Mouse (Mus musculus): ENCODE data around the gene Car14.
A peak's percentile ranks its signal among the peaks of the same experiment; 100 is the strongest.
"Not testable (repeated sequence)": the region's sequence is repeated elsewhere in the genome, so short reads cannot be mapped to it uniquely, and the experiment has no call there.

The Car14 gene

DNA sequence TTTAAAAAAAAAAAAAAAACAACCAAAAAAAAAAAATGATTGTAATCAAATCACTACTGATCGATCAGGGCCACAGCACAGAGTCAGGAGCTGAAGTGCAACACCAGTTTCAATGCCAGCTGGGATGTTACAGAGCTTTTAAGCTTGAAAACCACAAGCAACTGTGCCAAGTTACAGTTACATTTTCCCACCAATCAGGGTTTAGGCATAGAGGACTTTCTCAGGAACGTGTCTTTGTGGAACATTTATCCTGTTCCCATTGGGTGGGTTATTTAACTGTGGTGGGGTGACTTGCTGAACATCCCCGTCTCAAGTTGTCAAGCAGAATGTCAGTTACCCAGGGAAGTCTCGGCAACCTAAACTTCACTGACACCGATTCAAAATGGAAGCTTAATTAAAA lies 20.6 kb upstream of the Car14 start:
- no peak for DNase-seq (ENCODE audit: extremely low spot score, low spot score)

DNA sequence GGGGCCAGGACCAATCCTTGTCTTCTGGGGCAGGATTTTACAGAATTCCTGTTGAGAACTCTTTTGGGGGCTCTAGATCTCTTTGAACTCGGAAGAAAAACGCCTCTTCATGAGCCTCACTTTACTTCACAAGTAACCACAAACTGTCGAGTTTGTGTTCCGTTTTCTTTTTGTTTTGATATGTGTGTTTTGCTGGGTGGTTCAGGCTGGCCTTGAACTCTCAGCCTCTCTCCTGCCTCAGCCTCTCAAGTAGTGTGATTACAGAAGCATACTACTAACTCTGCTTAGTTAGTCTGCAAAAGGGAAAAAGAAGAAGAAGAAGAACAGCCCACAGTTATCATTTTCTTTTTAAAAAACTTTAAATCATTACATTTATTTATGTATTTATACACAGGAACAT lies 19.7 kb upstream of the Car14 start:
- no peak for DNase-seq (ENCODE audit: extremely low spot score, low spot score)

DNA sequence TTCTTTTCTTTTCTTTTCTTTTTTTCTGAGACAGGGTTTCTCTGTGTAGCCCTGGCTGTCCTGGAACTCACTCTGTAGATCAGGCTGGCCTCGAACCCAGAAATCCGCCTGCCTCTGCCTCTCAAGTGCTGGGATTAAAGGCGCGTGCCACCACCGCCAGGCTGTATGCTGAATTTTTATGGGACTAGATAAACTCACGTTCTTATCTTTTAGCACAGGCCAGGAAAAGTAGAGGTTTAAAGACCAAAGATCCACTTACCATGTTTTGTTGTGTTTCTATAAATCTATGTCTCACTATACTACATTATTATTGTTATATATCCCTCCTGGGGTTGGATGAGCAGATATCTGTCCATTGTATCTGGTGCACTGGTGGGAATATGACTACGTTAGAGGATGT lies 18.9 kb upstream of the Car14 start:
- DNase-seq (ENCODE audit: extremely low spot score, low spot score): not testable (repeated sequence)

DNA sequence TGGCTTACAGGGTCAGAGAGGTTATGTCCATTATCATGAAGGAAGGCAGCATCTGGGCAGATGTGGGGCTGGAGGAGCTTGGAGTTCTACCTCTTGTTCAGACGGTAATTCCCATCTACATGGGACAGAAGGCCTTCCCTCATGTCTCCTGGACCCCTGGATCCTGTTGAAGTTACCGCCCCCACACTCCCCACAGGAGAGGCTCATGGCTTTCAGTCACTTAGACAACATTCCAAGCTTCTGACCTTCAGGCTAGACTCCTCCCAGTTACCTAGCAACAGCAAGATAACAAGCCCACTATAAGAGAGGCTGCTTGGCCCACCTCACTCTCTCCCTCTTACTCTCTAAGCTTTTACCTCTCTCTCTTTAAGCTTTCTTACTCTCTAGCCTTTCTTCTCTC lies 16.0 kb upstream of the Car14 start:
- not testable (repeated sequence) for DNase-seq (ENCODE audit: extremely low spot score, low spot score)

DNA sequence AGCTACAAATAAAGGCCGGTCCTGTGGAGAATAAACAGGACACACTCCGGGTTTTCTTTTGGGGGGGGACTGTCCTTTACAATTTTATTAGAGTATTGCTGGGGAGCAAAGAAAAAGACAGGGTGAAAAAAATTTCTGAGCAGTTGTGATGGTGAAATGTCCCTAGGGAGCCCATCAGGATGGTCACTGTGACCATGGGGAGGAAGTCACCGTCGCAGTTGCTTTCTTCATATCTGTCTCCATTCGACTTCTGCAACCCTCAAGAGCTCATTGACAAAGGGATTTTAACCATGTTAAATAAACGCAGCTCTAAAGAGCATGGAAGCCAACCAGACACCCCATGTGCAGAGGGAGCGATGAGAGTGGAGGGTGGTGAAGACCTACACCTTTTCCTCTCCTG lies 12.3 kb upstream of the Car14 start:
- no peak for DNase-seq (ENCODE audit: extremely low spot score, low spot score)

DNA sequence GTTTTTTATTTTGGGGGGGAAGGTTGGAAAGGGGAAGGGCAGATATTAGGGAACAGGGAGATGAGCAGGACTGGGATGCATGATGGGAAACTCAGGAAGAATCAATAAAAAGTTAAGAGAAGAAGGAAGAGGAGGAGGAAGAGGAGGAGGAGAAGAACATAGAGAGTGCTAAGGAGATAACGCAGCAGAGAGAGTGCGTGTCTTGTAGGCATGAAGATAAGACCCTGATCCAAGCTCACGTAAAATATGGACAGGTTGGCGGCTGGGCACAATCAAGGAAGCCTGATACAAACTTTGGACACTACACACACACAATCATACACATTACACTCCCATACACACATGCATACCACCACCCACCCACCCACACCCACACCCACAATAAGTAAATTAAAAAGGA lies 10.2 kb upstream of the Car14 start:
- DNase-seq (ENCODE audit: extremely low spot score, low spot score): no peak

DNA sequence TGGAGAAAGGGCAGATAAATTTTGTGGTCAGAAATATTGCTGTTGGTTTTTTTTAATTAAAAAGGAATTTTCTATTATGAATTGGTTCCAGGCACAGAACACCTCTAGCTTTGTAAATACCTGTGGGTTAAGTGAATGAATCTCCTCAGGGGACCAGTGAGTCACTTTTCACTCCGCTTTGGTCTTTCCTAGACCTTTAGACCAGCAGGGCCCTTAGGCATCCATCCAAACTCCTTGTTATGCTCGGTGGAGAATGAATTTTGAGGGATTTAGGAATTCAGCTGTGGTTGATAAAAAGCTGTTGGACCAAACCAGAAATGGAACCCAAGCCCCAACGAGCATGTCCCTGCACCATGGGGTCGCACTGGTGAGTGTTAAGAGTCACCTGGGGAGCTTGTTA lies 3.1 kb upstream of the Car14 start:
- DNase-seq (ENCODE audit: extremely low spot score, low spot score): no peak

DNA sequence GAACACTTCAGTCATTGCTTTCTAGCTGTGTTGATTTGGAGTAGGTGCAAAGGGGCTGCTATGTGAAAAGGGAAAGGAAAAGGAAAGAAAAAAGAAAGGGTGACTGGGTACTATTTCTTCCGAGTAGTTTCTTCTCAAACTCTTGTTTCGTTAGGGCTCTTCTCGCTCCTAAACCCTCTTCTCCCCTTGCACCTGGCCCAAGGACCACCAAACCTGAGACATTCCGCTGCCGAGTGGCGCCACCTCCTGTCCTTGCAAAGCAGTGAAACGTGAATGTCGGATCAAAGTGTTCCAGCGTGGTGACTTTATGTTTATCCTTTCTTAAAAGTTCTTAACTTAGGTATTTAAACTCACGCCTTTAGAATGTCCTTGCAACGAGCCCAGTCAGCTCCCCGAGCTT lies 2.4 kb upstream of the Car14 start:
- DNase-seq (ENCODE audit: extremely low spot score, low spot score): peak; percentile 70

DNA sequence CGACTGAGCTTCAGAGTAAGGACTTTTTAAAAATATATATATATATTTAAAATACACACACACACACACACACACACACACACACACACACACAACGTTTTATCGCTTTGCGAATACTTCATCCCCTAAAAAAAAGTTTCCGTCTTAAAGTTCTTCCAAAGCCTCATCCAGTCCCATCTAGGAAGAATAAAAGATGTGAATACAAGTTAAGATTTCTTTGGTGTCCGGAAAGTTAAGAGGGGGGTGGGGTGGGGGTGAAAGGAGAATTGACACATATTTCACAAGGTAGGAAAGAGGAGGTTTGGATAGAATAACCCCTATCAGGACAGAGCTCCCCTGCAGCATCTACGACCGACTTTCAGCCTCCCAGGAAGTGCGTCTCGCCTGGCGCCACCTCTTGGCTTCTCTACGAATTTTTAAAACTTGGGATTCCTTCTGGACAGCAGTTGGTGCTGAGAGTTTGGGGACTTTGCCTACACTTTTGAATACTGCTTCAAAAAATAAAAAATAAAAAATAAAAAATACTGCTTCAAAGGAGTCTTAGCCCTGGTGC lies 1.5 kb upstream of the Car14 start:
- DNase-seq (ENCODE audit: extremely low spot score, low spot score): peak; percentile 58

DNA sequence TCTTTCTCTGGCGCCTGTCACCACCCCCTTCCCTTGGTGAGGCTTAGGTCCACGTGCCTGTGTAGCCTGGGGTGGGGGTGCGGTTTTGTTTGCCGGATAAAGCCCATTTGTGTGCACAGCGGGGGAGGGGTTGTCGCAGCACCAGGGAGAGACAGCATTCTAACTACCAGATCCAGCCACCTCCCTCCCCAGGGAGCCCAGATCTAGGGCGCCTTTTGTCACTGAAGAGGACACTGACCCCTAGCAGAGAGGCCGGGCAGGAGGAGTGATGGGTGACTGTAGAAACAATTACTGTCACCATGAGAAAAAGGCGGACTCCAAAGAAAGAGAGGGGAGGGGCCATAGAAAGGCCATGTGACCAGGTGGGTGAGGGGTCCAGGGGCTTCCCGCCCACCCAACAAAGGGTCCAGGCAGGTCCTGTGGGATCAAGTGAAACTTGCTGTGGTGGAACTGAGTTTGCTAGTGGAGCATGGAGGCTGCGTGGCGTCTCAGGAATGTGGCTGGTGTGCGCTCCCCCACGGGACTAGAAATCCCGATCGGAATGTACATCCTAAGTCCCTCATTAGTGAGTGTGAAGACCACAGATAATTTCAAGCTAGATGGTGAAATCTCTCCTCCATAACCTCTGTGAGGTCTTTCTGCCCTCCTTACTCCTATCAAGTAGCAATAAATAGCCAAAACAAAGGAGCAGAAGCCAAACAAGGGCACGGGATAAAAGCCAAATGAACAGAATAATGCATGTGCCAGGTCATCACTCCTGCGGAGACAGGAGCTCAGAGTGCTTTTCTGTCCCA lies 852 bp upstream of the Car14 start:
- peak; percentile 83 for DNase-seq (ENCODE audit: extremely low spot score, low spot score)

DNA sequence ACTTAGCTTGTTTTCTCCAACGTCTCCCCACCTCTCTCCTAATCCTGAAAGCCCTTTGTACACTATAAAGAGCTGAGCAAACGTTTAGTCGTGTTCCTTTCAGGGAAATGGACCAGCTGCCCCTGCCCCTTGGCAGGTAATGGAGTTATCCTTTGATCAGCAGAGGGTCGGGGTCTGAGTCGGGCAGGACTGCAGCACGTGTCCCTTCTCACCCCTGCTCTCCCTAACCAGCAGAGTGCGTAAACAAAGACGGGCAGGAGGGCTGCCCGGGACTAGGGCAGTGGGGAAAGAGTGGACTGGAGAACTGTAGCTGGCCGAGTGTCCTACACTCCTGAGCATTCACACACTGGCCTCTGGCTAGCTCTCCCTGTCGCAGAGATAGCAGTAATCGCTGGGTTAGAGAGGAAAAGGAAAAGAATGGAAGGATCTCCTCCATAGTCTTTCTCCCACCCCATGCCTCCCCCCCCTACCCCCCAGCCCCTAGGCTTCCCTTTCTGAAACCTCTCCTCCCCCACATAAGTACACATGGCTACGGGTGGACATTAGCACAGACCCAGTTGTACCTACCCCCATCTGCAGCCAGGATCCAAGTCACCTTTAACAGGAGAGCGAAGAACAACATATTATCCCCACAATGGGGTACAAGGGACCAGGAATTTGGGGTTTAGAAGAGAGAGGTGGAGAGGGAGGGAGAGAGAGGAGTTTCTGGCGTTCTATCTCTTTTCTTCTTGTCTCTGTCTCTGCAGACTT lies 563 bp downstream of the Car14 start:
- peak; percentile 58 for DNase-seq (ENCODE audit: extremely low spot score, low spot score)

DNA sequence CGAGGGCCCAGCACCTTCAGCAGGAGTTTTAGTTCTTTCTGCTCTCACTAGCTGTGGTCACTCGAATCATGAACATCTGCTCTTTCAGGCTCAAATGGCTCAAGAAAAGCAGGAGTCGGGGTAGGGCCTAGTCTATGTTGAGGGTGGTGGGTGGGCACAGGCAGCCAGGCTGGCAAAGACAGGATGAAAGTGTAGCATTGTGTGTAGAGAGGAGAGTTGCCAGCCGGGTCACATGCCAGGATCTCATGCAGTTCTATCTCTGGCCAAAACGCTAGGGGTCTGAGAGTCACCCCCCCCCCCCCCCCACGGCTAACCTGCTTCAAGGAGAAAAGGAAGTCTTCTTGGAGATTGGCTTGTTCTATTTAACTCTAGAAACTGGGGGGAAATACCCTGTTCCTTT lies 1.8 kb downstream of the Car14 start:
- DNase-seq (ENCODE audit: extremely low spot score, low spot score): no peak

DNA sequence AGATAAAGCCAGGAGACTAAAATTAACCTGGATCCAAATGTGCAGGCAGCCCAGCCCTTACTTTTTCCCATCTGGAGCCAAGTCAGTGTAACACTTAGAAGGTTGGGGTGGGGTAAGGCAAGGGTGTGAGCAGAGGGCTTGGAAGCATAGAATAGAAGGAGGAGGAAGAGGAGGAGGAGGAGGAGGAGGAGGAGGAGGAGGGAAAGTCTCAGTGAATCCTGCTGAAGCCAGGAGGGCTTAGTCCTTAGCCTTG lies 2.2 kb downstream of the Car14 start:
- DNase-seq (ENCODE audit: extremely low spot score, low spot score): no peak

DNA sequence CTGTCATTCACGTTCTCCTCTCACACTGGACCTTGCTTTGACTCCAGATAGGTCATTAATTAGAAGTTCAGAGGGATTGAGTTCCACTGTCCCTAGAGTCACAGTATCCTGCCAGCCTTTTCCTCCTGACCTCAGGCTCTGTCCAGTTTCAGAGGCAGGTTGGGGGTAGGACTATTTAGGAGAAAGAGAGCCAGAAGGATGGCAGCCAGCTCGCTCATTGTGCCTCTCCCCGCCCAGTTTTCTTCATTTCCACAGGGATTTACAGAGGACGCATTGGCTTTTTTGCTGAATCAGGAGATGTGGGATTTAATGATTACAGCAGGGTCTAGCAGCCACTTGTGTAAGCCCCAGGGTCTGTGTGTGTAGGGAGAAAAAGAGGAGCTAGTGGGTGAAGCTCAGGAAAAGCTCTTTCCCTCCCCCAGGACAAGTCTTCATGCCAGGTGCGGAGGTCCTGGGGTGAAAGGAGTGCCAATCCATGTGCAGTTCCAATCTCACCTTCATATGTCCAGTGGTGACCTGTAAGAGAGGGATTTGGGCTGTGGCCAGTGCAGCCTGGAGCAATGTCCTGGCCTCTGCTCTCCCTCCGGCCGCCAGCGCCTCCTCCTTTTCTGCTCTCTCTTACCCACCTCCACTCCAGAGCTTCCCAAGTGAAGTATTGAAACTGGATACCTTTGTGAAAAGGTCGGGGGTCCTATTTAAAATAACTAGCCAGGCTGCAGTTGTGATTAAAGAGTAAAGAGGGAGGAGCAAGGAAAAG lies 2.7 kb downstream of the Car14 start:
- no peak for DNase-seq (ENCODE audit: extremely low spot score, low spot score)

DNA sequence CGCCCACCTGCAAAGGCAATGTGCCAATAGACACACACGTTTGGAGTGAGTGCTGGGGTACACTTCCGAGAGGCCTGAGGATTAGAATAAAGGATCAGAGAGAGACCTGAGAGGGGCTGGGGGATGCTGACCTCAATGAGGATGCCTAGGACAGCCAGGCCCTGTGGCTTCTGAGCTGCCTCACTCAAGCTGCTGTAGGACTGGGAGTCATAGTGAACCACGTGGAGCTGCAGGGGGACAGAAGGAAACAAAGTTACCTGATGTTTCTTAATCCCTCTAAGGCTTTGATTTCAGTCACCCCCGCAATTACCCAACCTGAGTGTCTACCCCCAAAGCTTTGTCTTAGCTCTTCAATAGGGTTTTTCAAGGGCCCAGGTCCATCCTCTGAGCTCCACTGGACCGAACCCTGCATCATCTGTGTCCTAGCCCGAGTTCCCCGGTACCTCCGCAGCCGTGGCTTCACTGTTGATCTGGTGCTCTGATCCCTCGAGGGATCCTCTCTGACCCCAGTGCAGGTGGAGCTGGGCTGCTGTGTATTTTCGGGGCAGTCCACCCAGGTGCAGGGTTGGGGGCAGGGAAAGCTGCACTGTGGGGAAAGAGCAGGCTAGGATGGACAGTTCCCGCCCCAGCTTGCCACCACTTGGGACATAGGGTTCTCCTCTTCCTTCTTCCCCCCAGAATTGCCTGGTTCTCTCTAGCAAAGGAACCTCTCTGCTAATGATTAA lies 4.5 kb downstream of the Car14 start:
- DNase-seq (ENCODE audit: extremely low spot score, low spot score): no peak

DNA sequence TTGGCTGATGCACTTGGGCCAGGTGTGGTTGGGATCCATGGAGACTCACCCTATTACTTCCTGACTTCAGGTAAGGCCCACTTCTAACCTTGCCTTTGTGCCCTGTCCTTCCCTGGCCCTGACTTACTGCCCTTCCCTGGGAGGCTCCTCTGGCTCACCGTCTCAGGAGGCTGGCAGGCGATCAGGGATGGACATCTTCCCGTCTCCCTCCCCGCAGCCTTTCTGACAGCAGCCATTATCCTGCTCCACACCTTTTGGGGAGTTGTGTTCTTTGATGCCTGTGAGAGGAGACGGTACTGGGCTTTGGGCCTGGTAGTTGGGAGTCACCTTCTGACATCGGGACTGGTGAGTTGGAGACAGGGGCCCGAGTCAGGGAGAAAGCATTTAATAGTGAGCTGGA lies 9.0 kb downstream of the Car14 start:
- DNase-seq (ENCODE audit: extremely low spot score, low spot score): not testable (repeated sequence)

DNA sequence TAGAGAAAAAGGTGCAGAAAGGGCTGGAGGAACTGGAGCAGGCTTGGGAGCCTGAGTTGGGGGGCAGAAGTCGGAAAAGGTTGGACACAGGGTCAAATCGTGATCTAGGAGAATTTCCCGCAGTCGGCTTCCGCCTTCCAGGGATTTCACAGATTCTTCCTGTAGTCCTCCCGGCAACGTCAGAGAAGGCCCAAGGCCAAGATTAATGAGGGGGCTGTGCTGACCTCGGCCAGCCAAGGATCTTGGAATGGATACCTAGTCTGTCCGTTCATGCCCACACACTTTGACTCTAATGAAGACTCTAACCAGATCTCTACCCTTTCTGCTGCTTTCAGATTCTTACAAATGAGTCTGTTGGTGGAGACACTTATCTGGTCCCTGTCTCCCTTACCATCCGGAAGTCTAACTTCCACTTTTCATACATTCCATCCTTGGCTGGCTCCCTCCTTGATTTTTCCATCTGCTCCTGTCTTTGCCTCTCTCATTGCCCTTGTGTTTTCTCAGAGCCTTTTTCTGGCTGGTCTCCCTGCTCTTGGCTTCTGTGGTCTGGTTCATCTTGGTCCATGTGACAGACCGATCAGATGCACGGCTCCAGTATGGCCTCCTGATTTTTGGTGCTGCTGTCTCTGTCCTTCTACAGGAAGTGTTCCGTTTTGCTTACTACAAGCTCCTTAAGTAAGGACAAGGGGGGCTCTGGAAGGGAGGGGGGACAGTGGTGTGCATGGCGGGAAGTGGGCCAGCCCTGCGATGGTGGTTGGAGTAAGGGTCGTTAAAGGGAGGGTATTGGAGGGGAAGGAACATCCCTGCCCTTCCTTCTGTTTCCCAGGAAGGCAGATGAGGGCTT lies 10.0 kb downstream of the Car14 start:
- peak; percentile 66 for DNase-seq (ENCODE audit: extremely low spot score, low spot score)

DNA sequence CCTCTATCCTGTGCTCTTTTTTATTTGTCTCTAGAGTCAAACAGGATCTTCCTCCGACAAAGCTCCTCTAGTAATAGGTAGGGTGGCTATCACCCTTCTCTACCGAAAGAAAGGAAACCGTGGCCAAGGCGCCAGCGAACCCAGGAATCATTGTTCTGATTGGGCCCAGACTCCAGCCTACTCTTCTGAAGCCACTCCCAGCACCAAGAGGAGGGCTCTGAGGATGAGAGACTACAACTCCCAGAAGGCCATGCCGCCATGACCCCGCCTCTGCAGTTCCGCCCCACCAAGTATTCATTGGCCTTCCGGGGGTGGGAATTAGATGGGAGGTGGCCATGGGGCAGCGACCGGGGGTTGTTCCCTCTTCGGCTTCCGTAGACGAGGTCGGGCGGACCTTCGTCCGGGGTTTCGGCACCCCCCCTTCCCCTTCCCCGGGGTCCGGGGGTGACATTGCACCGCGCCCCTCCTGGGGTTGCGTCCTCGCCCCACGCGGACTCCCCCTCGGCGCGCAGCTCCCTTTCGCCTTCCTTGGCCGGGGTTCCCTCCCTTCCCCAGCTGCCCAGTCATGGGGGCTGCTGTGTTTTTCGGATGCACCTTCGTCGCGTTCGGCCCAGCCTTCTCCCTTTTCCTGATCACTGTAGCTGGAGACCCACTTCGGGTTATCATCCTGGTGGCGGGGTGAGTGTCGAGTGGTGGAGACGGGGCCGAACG lies 10.7 kb downstream of the Car14 start, which contains the start of gene Aph1a:
Gene Aph1a, plus strand, starts transcription at position 364 of the 711 bp plus-strand sequence.
- peak; percentile 87 for DNase-seq (ENCODE audit: extremely low spot score, low spot score)

DNA sequence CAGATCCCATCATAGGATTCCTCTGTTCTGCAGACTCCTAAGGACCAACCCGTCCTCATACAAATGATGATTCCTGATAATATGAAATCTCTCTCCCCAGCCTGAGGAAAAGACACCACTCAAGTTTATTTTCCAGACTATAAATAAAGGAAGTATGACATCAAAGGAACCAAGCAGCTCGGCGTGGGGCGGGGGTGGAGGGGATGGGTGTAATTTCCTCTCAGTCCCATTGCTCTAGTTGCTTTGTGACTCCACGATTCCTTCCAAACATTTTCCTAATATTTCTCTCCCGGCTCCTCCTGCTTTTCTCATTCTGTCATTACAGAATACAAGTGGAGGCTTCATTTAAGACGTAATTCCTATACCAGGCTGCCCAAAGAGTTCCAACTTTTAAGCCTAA lies 11.4 kb downstream of the Car14 start:
- no peak for DNase-seq (ENCODE audit: extremely low spot score, low spot score)
